Mouse (Mus musculus) forebrain, embryonic 14.5 days (tissue): Measurements from ENCODE around the gene Glmp. TPM values are rescaled to one million over a fixed set of nuclear protein-coding genes. Genes with fewer than 3 reads are reported as not detected.
"Not testable (repeated sequence)": the region's sequence is repeated elsewhere in the genome, so short reads cannot be mapped to it uniquely, and the experiment has no call there.

Source experiments
- ATAC-seq: fragments of 200-750 bp; cut with Nextera tagmentation; 2 replicates; pipeline ENCODE4 v1.8.0; 2017; ENCODE audit warnings: mild to moderate bottlenecking, moderate library complexity
- DNase-seq: peaks from one replicate; pipeline ENCODE4 v3.0.0-alpha.2; 2015; ENCODE audit warnings: low spot score
- H3K27ac ChIP-seq: fragments of 300-500 bp; sonication (generic); 2 replicates; pipeline ENCODE4 v1.5.1; 2014; ENCODE audit warnings: low read depth, mild to moderate bottlenecking, control low read depth, low read length, moderate library complexity
- H3K27me3 ChIP-seq: fragments of 300-500 bp; sonication (generic); replicated peaks from 2 replicates; pipeline ENCODE4 v1.6.1; 2014; ENCODE audit warnings: low read length, control low read depth, mixed read lengths; ENCODE audit not compliant: control insufficient read depth, insufficient read depth
- H3K36me3 ChIP-seq: fragments of 300-500 bp; sonication (generic); 2 replicates; pipeline ENCODE4 v1.6.1; 2014; ENCODE audit warnings: low read length, control low read depth; ENCODE audit not compliant: control insufficient read depth, insufficient read depth
- H3K4me1 ChIP-seq: fragments of 300-500 bp; sonication (generic); 2 replicates; pipeline ENCODE4 v1.6.1; 2014; ENCODE audit warnings: antibody characterized with exemption, low read length, control low read depth; ENCODE audit not compliant: control insufficient read depth, insufficient read depth
- H3K4me2 ChIP-seq: fragments of 300-500 bp; sonication (generic); 2 replicates; pipeline ENCODE4 v1.6.1; 2014; ENCODE audit warnings: mild to moderate bottlenecking, control low read depth, low read length
- H3K4me3 ChIP-seq: fragments of 300-500 bp; sonication (generic); 2 replicates; pipeline ENCODE4 v1.5.1; 2014; ENCODE audit warnings: low read depth, low read length, control low read depth
- H3K9ac ChIP-seq: fragments of 300-500 bp; sonication (generic); 2 replicates; pipeline ENCODE4 v1.6.1; 2014; ENCODE audit warnings: mild to moderate bottlenecking, low read length, control low read depth, moderate library complexity
- H3K9me3 ChIP-seq: fragments of 300-500 bp; sonication (generic); replicated peaks from 2 replicates; pipeline ENCODE4 v1.6.1; 2016; ENCODE audit warnings: low read length, control low read depth, mixed read lengths; ENCODE audit not compliant: control insufficient read depth
- WGBS: fragments of 180-500 bp; shearing (Covaris S2); extraction: QIAGEN DNeasy Blood & Tissue Kit; methylation state at CpG from one replicate; pipeline ENCODE4 v1.1.7; 2014; 5-methylcytosine and 5-hydroxymethylcytosine counted together
- polyA plus RNA-seq: library from polyadenylated mRNA; unstranded; fragments of >200 nt; fragmentation: Nextera tagmentation; extraction: Ambion mirVana; gene quantifications from 2 replicates; pipeline ENCODE4 v1.2.1, GENCODE M21; 2014

Gene Glmp
- 57.5 and 63.4 TPM in 2 replicates for polyA plus RNA-seq

GRCm38 (mm10) chr3:88324951-88325405 is at the start of gene Glmp:
Gene Glmp, plus strand, starts transcription at chr3:88325023.
- DNase-seq, result peak; percentile 88
- peaks cover 7% of the 10 kb centered on the region for H3K4me1 ChIP-seq
- H3K27me3 ChIP-seq, result no peaks in the 10 kb centered on the region
- H3K9me3 ChIP-seq, result no peaks in the 10 kb centered on the region
- H3K36me3 ChIP-seq, result peaks cover 48% of the 10 kb centered on the region
- peak within 1 kb of the TSS; percentile 77 for H3K9ac ChIP-seq
- peak within 1 kb of the TSS; percentile 65 for H3K4me3 ChIP-seq
- peak within 1 kb of the TSS; percentile 81 for H3K4me2 ChIP-seq
- H3K27ac ChIP-seq, result peak within 1 kb of the TSS; percentile 14; the same call in 1 of the 2 replicates
- 4% methylated on average over 10 of the region's 10 CpGs for WGBS
- peak; percentile 82 for ATAC-seq

- H3K27ac ChIP-seq, result no peak overlapping the region
- DNase-seq (no peak), ATAC-seq (no peak)
- H3K36me3 ChIP-seq, result no peaks in the 10 kb centered on the region
- no peak overlapping the region for H3K9ac ChIP-seq
- no peaks in the 10 kb centered on the region for H3K9me3 ChIP-seq
- no peaks in the 10 kb centered on the region for H3K27me3 ChIP-seq
- 84% methylated on average over 2 of the region's 2 CpGs for WGBS
- H3K4me1 ChIP-seq, result no peaks in the 10 kb centered on the region
- no peak overlapping the region for H3K4me3 ChIP-seq
- no peak overlapping the region for H3K4me2 ChIP-seq
These were observed 48.7 kb upstream of the Glmp start for GRCm38 (mm10) chr3:88276121-88276520.

- 48% methylated on average over 7 of the region's 7 CpGs for WGBS
- H3K36me3 ChIP-seq, result no peaks in the 10 kb centered on the region
- no peaks in the 10 kb centered on the region for H3K27me3 ChIP-seq
- ATAC-seq (no peak), DNase-seq (peak; percentile 49)
- H3K4me1 ChIP-seq, result no peaks in the 10 kb centered on the region
- H3K4me2 ChIP-seq, result no peak overlapping the region
- H3K4me3 ChIP-seq, result no peak overlapping the region
- no peak overlapping the region for H3K27ac ChIP-seq
- H3K9ac ChIP-seq, result no peak overlapping the region
- no peaks in the 10 kb centered on the region for H3K9me3 ChIP-seq
These were observed 48.2 kb upstream of the Glmp start for GRCm38 (mm10) chr3:88276529-88277143.

GRCm38 (mm10) chr3:88280035-88280434 is 44.8 kb upstream of the Glmp start:
- Histone ChIP-seq H3K27ac (no peak overlapping the region), H3K36me3 (no peaks in the 10 kb centered on the region), H3K9ac (no peak overlapping the region), H3K4me1 (no peaks in the 10 kb centered on the region), H3K9me3 (no peaks in the 10 kb centered on the region), H3K27me3 (no peaks in the 10 kb centered on the region), H3K4me2 (no peak overlapping the region), H3K4me3 (no peak overlapping the region)
- WGBS, result 96% methylated on average over 2 of the region's 2 CpGs
- no peak for DNase-seq
- no peak for ATAC-seq

- not testable (repeated sequence) for H3K4me1 ChIP-seq, ATAC-seq, DNase-seq, H3K9ac ChIP-seq, H3K4me2 ChIP-seq, H3K36me3 ChIP-seq, H3K27ac ChIP-seq, H3K27me3 ChIP-seq, H3K4me3 ChIP-seq, H3K9me3 ChIP-seq
- 40% methylated on average over 11 of the region's 11 CpGs for whole genome bisulfite sequencing
These were observed 43.5 kb upstream of the Glmp start for GRCm38 (mm10) chr3:88281141-88281916.

- H3K9me3 ChIP-seq, H3K4me3 ChIP-seq, ATAC-seq, H3K4me1 ChIP-seq, H3K9ac ChIP-seq, H3K27ac ChIP-seq, H3K4me2 ChIP-seq, H3K36me3 ChIP-seq, DNase-seq, H3K27me3 ChIP-seq: not testable (repeated sequence)
- WGBS, result 96% methylated on average over 14 of the region's 14 CpGs
These were observed 39.8 kb upstream of the Glmp start for GRCm38 (mm10) chr3:88284815-88285564.

GRCm38 (mm10) chr3:88285565-88285895 is 39.3 kb upstream of the Glmp start:
- no CpG with 5 or more reads among the region's 2 CpGs for WGBS
- H3K4me1 ChIP-seq, H3K4me3 ChIP-seq, H3K9me3 ChIP-seq, ATAC-seq, H3K27me3 ChIP-seq, H3K9ac ChIP-seq, DNase-seq, H3K27ac ChIP-seq, H3K4me2 ChIP-seq, H3K36me3 ChIP-seq: not testable (repeated sequence)

GRCm38 (mm10) chr3:88287110-88287509 is 37.7 kb upstream of the Glmp start, which contains the start of gene Gm38392:
Gene Gm38392, minus strand, starts transcription at chr3:88287210.
- H3K27me3 ChIP-seq, result no peaks in the 10 kb centered on the region
- DNase-seq, result no peak
- no peaks in the 10 kb centered on the region for H3K4me1 ChIP-seq
- no peak within 1 kb of the TSS for H3K9ac ChIP-seq
- H3K4me2 ChIP-seq, result no peak within 1 kb of the TSS
- ATAC-seq, result no peak
- 95% methylated on average over 4 of the region's 4 CpGs for WGBS
- H3K4me3 ChIP-seq, result no peak within 1 kb of the TSS
- no peaks in the 10 kb centered on the region for H3K9me3 ChIP-seq
- no peak within 1 kb of the TSS for H3K27ac ChIP-seq
- no peaks in the 10 kb centered on the region for H3K36me3 ChIP-seq
